Mouse (Mus musculus): ENCODE results near the gene Sema3f. TPM values are rescaled to one million over a fixed set of nuclear protein-coding genes. Genes with fewer than 3 reads are reported as not detected.

Gene Sema3f
- polyA plus RNA-seq, 1 experiment: 9.9 TPM

DNA sequence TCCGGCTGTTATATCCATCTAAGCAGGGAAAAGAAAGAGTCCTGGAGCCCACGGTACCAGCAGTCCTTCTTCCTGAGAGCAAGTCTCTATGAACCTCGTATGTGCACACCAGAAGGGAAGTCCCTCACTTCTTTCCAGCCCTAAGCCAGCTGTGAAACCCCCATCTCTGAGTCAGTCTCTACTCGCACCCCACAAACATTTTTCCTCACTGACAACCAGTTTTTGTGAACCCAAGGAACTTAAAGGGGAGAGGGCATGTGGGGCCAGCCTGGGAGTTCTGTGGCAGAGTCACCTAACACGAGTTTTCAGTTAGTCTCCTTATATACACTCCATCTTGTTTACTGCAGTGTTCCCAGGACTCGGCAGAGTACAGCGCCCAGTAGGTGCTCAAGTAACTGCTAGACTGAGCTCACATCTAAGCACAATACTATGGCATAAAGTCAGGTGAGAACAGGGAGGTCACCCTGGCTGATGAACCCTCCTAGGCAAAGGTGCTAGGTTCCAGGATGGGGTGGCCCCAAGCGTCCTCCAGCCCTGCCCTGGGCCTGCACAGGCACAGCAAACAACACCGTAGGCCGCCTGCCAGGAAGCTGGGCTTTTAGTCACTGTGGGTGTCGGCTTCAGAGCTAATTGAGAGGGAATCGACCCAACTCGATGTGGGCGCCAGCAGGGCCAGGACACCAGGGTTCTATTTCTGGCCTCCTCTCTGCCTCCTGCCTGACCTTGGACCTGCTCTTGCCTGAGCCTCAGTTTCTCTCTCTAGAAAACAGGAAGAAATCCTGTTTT lies 6.7 kb downstream of the Sema3f start:
- no peaks in the 10 kb centered on the region for H3K27me3 ChIP-seq (ENCODE audit: control insufficient read depth, insufficient read depth, low read length)
- TF ChIP-seq CTCF (IDR thresholded peaks at IDR 0.05; ENCODE audit: control insufficient read depth, insufficient read depth, insufficient replicate concordance, low read depth, low read length): no peak
- no peak for TF ChIP-seq POLR2A (IDR thresholded peaks at IDR 0.05; ENCODE audit: control insufficient read depth, low read depth, low read length)
- no peak overlapping the region for H3K27ac ChIP-seq (ENCODE audit: control insufficient read depth, insufficient read depth, low read depth, low read length)
- no peak overlapping the region for H3K4me3 ChIP-seq (ENCODE audit: control insufficient read depth, low read depth, low read length)
- no peaks in the 10 kb centered on the region for H3K36me3 ChIP-seq (ENCODE audit: control insufficient read depth, insufficient read depth, low read length)
- peaks cover 8% of the 10 kb centered on the region for H3K4me1 ChIP-seq (ENCODE audit: control insufficient read depth, insufficient read depth, low read length)

DNA sequence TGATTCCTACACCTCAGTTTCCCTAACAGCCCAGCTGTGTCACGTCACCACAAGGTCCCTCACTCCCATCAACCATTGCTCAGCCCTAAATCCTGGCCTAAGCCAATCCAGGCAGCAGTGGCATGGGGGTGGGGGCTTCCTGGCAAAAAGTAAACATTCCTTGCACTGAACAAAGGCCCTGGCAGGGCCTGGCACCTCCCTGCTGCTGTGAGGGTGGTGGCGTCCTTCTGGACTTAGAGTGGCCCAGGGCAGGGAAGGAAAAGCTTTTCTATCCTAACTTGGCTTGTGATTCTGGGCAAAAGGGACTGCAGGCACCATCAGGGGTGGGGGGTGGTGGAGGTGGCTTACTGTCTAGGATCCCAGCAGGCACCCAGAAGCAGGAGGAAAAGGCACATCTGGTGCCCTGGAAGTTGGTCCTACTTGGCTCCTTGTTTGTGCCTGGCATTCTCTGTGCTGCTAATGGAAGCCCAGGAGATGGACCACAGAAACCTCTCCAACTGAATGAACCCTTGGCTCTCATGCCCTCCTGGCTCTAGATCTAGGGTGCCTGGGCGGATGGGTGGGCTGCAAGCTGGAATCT lies 7.6 kb downstream of the Sema3f start:
- no peaks in the 10 kb centered on the region for H3K36me3 ChIP-seq (ENCODE audit: control insufficient read depth, insufficient read depth, low read length)
- TF ChIP-seq POLR2A (IDR thresholded peaks at IDR 0.05; ENCODE audit: control insufficient read depth, low read depth, low read length) (no peak), CTCF (IDR thresholded peaks at IDR 0.05; ENCODE audit: control insufficient read depth, insufficient read depth, insufficient replicate concordance, low read depth, low read length) (no peak)
- H3K4me1 ChIP-seq (ENCODE audit: control insufficient read depth, insufficient read depth, low read length): no peaks in the 10 kb centered on the region; the same call in 1 of the 2 replicates
- no peak overlapping the region for H3K4me3 ChIP-seq (ENCODE audit: control insufficient read depth, low read depth, low read length)
- H3K27ac ChIP-seq (ENCODE audit: control insufficient read depth, insufficient read depth, low read depth, low read length): 0 out of 2 replicates have a peak overlapping the region, but pooled peaks have one; percentile 5
- H3K27me3 ChIP-seq (ENCODE audit: control insufficient read depth, insufficient read depth, low read length): no peaks in the 10 kb centered on the region

DNA sequence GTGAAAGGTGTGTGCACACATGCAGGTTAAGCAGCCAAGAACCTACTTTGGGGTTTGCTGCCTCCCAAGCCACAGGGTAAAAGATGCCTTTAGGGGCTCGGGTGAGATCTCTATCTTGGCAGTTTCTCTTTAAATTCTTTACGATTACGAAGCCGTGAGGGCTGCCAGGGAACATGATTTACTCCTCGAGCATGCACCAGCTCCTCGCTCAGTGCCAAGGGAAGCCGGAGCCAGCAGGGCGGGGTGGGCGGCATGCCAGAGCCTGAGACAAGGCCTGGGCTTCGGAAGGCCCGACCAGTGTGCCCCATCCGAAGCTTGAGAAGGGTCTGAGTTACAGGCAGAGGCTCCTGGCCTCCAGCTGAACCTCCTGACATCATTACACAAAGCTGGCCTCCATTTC lies 8.7 kb downstream of the Sema3f start:
- TF ChIP-seq POLR2A (IDR thresholded peaks at IDR 0.05; ENCODE audit: control insufficient read depth, low read depth, low read length) (no peak), CTCF (IDR thresholded peaks at IDR 0.05; ENCODE audit: control insufficient read depth, insufficient read depth, insufficient replicate concordance, low read depth, low read length) (no peak)
- no peak overlapping the region for H3K4me3 ChIP-seq (ENCODE audit: control insufficient read depth, low read depth, low read length)
- H3K27me3 ChIP-seq (ENCODE audit: control insufficient read depth, insufficient read depth, low read length): no peaks in the 10 kb centered on the region
- H3K27ac ChIP-seq (ENCODE audit: control insufficient read depth, insufficient read depth, low read depth, low read length): no peak overlapping the region
- H3K4me1 ChIP-seq (ENCODE audit: control insufficient read depth, insufficient read depth, low read length): no peaks in the 10 kb centered on the region; the same call in 1 of the 2 replicates
- no peaks in the 10 kb centered on the region for H3K36me3 ChIP-seq (ENCODE audit: control insufficient read depth, insufficient read depth, low read length)

DNA sequence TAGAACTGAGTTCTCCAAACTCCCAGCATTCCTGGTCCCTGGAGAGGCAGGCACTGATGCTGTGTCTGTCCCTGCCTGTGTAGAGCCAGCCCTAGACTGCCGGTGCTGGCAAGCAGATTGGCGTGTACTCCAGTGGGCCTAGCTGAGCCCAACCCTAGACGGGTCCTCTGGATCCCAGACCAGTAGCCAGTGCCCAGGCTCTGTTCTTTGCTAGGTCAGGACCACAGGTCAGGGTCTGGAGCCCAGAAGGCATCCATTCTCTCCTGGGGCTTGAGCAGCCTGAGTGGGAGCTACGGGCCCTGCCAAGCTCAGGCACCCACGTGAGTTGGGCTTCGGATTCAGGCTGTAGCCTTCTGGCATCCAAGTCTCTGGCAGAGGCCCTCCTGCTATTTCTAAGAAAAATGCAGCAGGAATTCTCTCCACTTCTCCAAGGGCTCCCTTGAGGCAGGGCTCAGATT lies 10.1 kb downstream of the Sema3f start:
- H3K27me3 ChIP-seq (ENCODE audit: control insufficient read depth, insufficient read depth, low read length): no peaks in the 10 kb centered on the region
- no peak overlapping the region for H3K4me3 ChIP-seq (ENCODE audit: control insufficient read depth, low read depth, low read length)
- no peaks in the 10 kb centered on the region for H3K36me3 ChIP-seq (ENCODE audit: control insufficient read depth, insufficient read depth, low read length)
- no peak overlapping the region for H3K27ac ChIP-seq (ENCODE audit: control insufficient read depth, insufficient read depth, low read depth, low read length)
- no peaks in the 10 kb centered on the region; the same call in 1 of the 2 replicates for H3K4me1 ChIP-seq (ENCODE audit: control insufficient read depth, insufficient read depth, low read length)
- TF ChIP-seq POLR2A (IDR thresholded peaks at IDR 0.05; ENCODE audit: control insufficient read depth, low read depth, low read length): no peak
- no peak for TF ChIP-seq CTCF (IDR thresholded peaks at IDR 0.05; ENCODE audit: control insufficient read depth, insufficient read depth, insufficient replicate concordance, low read depth, low read length)

DNA sequence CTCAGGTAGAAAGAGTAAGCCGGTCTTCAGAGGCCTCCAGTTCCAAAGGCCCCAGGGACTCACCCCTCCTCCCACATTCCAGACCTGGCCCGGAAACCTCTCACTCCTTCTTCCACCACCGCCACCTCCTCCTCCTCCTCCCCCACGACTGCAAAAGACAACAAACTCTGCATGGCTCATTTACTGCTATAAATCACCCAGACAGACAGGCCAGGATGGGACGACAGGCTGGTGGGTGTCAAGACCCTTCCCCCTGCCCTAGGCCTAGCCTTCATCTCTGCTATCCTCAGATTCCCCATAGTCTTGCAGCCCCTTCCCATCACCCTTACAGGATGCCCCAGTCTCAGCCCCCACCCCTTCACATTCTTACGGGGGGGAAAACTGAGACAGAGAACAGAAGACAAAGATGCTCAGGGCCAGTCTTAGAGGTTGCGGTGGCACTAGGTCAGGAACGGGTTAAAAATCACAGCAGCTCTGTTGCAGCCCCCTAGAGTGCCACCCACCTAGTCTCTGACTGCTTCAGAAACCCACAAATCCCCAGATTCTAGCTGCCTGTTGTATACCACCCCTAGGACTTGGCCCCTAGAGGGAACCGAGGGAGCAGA lies 10.8 kb downstream of the Sema3f start:
- H3K27me3 ChIP-seq (ENCODE audit: control insufficient read depth, insufficient read depth, low read length): no peaks in the 10 kb centered on the region
- H3K36me3 ChIP-seq (ENCODE audit: control insufficient read depth, insufficient read depth, low read length): no peaks in the 10 kb centered on the region
- no peak overlapping the region for H3K4me3 ChIP-seq (ENCODE audit: control insufficient read depth, low read depth, low read length)
- TF ChIP-seq CTCF (IDR thresholded peaks at IDR 0.05; ENCODE audit: control insufficient read depth, insufficient read depth, insufficient replicate concordance, low read depth, low read length): no peak
- TF ChIP-seq POLR2A (IDR thresholded peaks at IDR 0.05; ENCODE audit: control insufficient read depth, low read depth, low read length): no peak
- no peak overlapping the region for H3K27ac ChIP-seq (ENCODE audit: control insufficient read depth, insufficient read depth, low read depth, low read length)
- H3K4me1 ChIP-seq (ENCODE audit: control insufficient read depth, insufficient read depth, low read length): no peaks in the 10 kb centered on the region; the same call in 1 of the 2 replicates

DNA sequence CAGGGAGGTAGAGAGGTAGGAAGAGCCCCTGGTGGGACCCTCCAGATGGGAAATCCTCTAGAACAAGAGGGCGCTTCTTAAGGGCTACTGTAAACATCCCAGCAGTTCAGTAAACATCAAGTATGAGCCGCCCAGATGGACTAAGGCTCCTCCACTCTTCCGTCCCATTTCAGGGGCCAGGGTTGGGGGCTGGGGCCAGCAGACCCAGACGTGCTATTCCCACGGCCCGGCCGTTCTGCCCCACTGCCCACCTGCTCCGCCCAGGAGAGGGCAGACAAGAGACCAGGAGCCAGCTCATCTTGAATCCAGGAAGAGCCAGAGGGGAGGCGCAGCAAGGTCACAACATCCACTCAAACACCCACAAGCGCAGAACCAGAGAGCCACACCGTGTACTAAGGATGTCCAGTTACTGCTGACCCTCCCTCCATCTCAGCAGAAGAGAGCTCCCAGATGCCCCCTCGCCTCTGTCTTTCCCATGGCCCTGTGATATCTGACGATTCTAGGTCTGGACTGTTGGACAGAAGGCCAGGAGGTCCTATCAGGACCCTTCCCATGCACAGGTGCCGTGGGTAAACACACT lies 11.6 kb downstream of the Sema3f start:
- no peak overlapping the region for H3K27ac ChIP-seq (ENCODE audit: control insufficient read depth, insufficient read depth, low read depth, low read length)
- H3K27me3 ChIP-seq (ENCODE audit: control insufficient read depth, insufficient read depth, low read length): no peaks in the 10 kb centered on the region
- no peak for TF ChIP-seq POLR2A (IDR thresholded peaks at IDR 0.05; ENCODE audit: control insufficient read depth, low read depth, low read length)
- TF ChIP-seq CTCF (IDR thresholded peaks at IDR 0.05; ENCODE audit: control insufficient read depth, insufficient read depth, insufficient replicate concordance, low read depth, low read length): no peak
- H3K4me1 ChIP-seq (ENCODE audit: control insufficient read depth, insufficient read depth, low read length): no peaks in the 10 kb centered on the region; the same call in 1 of the 2 replicates
- no peak overlapping the region for H3K4me3 ChIP-seq (ENCODE audit: control insufficient read depth, low read depth, low read length)
- H3K36me3 ChIP-seq (ENCODE audit: control insufficient read depth, insufficient read depth, low read length): no peaks in the 10 kb centered on the region
